Mouse (Mus musculus): ENCODE data around the gene Tnni1. TPM values are rescaled to one million over a fixed set of nuclear protein-coding genes. Genes with fewer than 3 reads are reported as not detected.

The Tnni1 gene
- total and polyA plus RNA-seq, 2 experiments from 2014 or later: 0.57 TPM; not detected in 1

DNA sequence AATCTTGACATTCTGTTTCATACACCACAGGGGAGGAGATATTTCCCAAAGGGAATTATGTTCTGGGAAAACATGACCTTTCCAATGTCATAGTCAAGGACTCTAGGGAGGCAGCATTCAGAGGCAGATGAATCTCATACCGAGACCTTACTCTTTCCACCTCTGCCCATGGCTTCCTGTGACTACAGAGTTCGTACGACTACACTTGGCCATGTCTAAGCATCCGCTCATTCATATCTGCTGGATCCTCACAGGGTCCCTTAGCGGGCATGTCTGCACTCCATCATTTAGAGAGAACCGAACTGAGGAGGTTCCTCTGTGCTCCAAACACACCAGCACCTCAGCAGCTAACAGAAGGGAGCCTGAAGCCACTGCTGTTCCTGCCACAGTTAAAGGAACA is 59.8 kb downstream of the Tnni1 start:
- DNase-seq (ENCODE audit: low spot score): no peak
- no peak overlapping the region for H3K27ac ChIP-seq (ENCODE audit: low read depth, low read length)

DNA sequence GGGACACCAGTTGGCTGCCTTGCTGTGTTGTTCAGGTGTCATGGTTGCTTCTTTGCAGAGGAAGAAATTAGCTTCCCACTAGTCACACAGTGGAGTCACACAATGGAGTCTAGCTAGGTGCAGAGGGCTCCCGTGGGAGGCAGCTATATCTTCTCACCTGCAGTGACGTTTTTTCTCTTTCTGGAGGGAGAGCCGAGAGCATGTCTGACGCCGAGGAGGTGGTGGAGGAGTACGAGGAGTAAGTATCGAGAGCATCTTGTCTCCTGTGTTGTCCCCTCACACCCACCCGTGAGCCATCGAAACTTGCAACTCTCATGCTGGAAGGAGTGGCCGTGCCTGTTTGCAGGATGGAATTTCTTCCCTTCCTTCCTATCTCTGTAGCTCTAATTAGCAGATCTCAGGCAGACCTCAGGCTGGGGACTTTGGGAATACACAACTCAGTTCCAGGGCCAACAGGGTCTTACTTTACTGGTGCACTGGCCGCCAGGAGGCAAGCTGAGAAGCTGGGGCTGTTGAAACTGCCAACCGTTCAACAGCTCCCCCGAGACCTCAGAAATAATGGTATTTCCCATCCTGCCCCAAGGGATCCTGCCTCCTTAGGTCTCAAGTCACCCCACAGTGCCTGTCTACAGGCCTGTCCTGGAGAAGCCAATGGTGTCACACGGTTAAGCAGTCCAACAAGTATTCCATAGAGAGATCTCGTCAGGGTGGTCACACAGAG is 61.6 kb downstream of the Tnni1 start:
- 78% methylated on average over 15 of the region's 15 CpGs for whole genome bisulfite sequencing
- Histone ChIP-seq H3K4me3 (ENCODE audit: low read depth, low read length) (no peak overlapping the region), H3K36me3 (ENCODE audit: insufficient read depth, low read length) (no peaks in the 10 kb centered on the region), H3K27ac (ENCODE audit: low read depth, low read length) (no peak overlapping the region), H3K4me2 (ENCODE audit: low read depth, low read length, poor library complexity, severe bottlenecking) (no peak overlapping the region), H3K9ac (replicated peaks; ENCODE audit: low read length, poor library complexity, severe bottlenecking) (no peak overlapping the region), H3K4me1 (ENCODE audit: insufficient read depth, low read length) (no peaks in the 10 kb centered on the region), H3K27me3 (ENCODE audit: insufficient read depth, low read length) (no peaks in the 10 kb centered on the region), H3K9me3 (ENCODE audit: low read length) (no peaks in the 10 kb centered on the region)
- DNase-seq (ENCODE audit: low spot score): no peak
- TF ChIP-seq CTCF (IDR thresholded peaks at IDR 0.05): no peak
- ATAC-seq (ENCODE audit: low FRiP score): no peak

More for the DNA sequence above, 59.8 kb downstream of the Tnni1 start:
- Histone ChIP-seq H3K9me3 (ENCODE audit: low read length) (no peaks in the 10 kb centered on the region), H3K4me2 (ENCODE audit: low read depth, low read length, poor library complexity, severe bottlenecking) (no peak overlapping the region), H3K27me3 (ENCODE audit: insufficient read depth, low read length) (no peaks in the 10 kb centered on the region), H3K36me3 (ENCODE audit: insufficient read depth, low read length) (no peaks in the 10 kb centered on the region), H3K9ac (replicated peaks; ENCODE audit: low read length, poor library complexity, severe bottlenecking) (no peak overlapping the region), H3K4me1 (ENCODE audit: insufficient read depth, low read length) (no peaks in the 10 kb centered on the region), H3K4me3 (ENCODE audit: low read depth, low read length) (no peak overlapping the region)
- WGBS: 89% methylated on average over 6 of the region's 6 CpGs
- no peak for TF ChIP-seq CTCF (IDR thresholded peaks at IDR 0.05)
- no peak for ATAC-seq (ENCODE audit: low FRiP score)

DNA sequence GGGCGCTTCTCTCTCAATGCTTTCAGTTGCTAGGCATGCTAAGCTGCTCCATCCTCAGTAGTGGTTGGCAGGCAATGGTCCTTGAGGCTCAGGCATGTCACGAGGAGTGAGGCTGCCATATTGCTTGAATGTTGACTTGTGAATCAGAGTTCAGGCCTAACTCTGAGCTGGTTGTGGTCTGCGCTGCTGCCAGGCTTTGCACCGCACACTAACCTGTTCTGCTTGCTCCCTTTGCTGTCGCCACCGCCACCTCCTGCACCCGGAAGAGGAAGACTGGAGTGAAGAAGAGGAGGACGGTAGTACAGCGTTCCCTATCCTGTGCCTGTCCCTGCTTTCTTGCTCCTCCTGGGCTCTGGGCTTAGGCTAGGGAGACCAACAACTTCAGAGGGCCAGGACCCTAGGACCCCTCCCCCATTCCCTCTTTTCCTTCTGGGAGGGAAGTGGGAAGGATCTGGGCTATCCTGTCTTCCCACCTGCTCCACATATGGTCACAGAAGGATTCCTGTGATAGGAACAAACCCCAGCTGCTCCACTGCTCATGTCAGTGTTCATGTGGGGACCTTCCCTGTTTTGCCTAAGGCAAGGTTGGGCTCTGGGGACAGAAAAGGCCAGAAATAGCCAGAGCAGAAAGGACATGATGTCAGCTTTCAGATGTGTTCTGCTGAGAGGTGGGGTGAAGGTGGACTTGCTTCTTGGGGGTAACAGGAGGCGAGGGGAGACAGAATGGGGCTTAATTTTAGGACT is 64.5 kb downstream of the Tnni1 start:
- Histone ChIP-seq H3K9ac (replicated peaks; ENCODE audit: low read length, poor library complexity, severe bottlenecking) (no peak overlapping the region), H3K27me3 (ENCODE audit: insufficient read depth, low read length) (no peaks in the 10 kb centered on the region), H3K4me3 (ENCODE audit: low read depth, low read length) (no peak overlapping the region), H3K4me2 (ENCODE audit: low read depth, low read length, poor library complexity, severe bottlenecking) (no peak overlapping the region), H3K9me3 (ENCODE audit: low read length) (no peaks in the 10 kb centered on the region), H3K4me1 (ENCODE audit: insufficient read depth, low read length) (no peaks in the 10 kb centered on the region), H3K36me3 (ENCODE audit: insufficient read depth, low read length) (no peaks in the 10 kb centered on the region), H3K27ac (ENCODE audit: low read depth, low read length) (no peak overlapping the region)
- ATAC-seq (ENCODE audit: low FRiP score): no peak
- no peak for DNase-seq (ENCODE audit: low spot score)
- WGBS: 88% methylated on average over 10 of the region's 10 CpGs
- no peak for TF ChIP-seq CTCF (IDR thresholded peaks at IDR 0.05)

DNA sequence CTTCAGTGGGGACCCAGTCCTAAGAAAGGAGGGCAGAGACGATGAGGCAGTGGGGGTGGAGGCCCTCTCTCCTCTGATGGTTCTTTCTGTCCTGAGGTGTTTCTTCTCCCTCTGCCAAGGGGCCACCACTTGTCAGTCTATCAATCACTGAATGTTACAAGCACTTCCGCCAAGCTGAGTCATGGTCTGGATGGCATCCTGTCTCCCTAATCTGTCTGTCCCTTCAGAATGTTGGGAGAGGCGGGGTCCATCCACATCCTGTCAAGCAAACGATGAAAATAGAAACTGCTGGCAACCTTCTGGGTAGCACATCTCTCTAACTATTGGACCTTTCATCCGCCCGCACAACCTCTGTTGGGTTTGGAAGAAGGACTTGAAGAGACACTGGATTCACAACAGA is 65.2 kb downstream of the Tnni1 start:
- Histone ChIP-seq H3K9me3 (ENCODE audit: low read length) (no peaks in the 10 kb centered on the region), H3K27me3 (ENCODE audit: insufficient read depth, low read length) (no peaks in the 10 kb centered on the region), H3K4me3 (ENCODE audit: low read depth, low read length) (no peak overlapping the region), H3K27ac (ENCODE audit: low read depth, low read length) (no peak overlapping the region), H3K4me2 (ENCODE audit: low read depth, low read length, poor library complexity, severe bottlenecking) (no peak overlapping the region), H3K4me1 (ENCODE audit: insufficient read depth, low read length) (no peaks in the 10 kb centered on the region), H3K9ac (replicated peaks; ENCODE audit: low read length, poor library complexity, severe bottlenecking) (no peak overlapping the region), H3K36me3 (ENCODE audit: insufficient read depth, low read length) (no peaks in the 10 kb centered on the region)
- no peak for DNase-seq (ENCODE audit: low spot score)
- no peak for TF ChIP-seq CTCF (IDR thresholded peaks at IDR 0.05)
- ATAC-seq (ENCODE audit: low FRiP score): no peak
- WGBS: 80% methylated on average over 6 of the region's 6 CpGs

DNA sequence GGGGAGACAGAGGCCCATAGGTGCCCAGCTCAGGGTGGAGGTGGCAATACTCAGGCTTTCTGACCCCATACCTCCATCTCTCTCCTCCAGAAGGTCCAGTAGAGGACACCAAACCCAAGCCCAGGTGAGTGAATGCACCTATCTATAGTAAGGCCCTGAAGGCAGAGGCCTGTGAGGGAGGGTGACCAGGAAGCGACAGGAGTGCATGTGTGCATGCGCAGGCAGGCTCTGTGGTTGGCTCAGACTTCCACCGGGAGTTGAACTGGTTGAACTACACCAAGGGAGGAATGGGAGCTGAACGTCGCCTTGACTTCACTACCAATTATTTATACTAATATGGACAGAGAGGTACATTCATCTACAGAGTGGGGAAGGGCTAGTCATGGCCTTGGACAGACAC is 67.4 kb downstream of the Tnni1 start:
- Histone ChIP-seq H3K9ac (replicated peaks; ENCODE audit: low read length, poor library complexity, severe bottlenecking) (no peak overlapping the region), H3K36me3 (ENCODE audit: insufficient read depth, low read length) (no peaks in the 10 kb centered on the region), H3K9me3 (ENCODE audit: low read length) (no peaks in the 10 kb centered on the region), H3K4me1 (ENCODE audit: insufficient read depth, low read length) (no peaks in the 10 kb centered on the region), H3K27ac (ENCODE audit: low read depth, low read length) (no peak overlapping the region), H3K27me3 (ENCODE audit: insufficient read depth, low read length) (no peaks in the 10 kb centered on the region), H3K4me3 (ENCODE audit: low read depth, low read length) (no peak overlapping the region), H3K4me2 (ENCODE audit: low read depth, low read length, poor library complexity, severe bottlenecking) (no peak overlapping the region)
- 79% methylated on average over 5 of the region's 5 CpGs for WGBS
- no peak for TF ChIP-seq CTCF (IDR thresholded peaks at IDR 0.05)
- no peak for DNase-seq (ENCODE audit: low spot score)
- ATAC-seq (ENCODE audit: low FRiP score): no peak

DNA sequence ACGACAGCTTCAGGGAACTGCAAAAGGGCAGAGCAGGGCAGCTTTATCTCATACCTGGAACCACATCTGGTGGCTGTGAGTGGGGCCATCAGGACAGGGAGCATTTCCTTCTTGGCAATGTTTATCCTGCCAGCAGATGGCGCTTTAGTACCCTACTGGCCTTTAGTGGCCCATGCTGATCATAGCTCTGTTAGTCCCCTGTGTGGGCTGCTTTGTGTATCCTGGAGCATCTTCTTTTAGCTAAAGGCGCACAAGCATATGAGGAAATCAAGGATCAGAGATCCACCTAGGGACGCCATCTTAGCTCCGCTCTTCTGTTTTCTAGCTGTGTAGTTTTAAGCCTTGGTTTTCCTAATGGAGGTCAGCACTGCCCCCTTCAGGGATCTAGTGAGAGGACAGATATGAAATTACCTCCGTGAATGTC is 67.9 kb downstream of the Tnni1 start:
- Histone ChIP-seq H3K27me3 (ENCODE audit: insufficient read depth, low read length) (no peaks in the 10 kb centered on the region), H3K4me2 (ENCODE audit: low read depth, low read length, poor library complexity, severe bottlenecking) (no peak overlapping the region), H3K27ac (ENCODE audit: low read depth, low read length) (no peak overlapping the region), H3K9me3 (ENCODE audit: low read length) (no peaks in the 10 kb centered on the region), H3K4me1 (ENCODE audit: insufficient read depth, low read length) (no peaks in the 10 kb centered on the region), H3K36me3 (ENCODE audit: insufficient read depth, low read length) (no peaks in the 10 kb centered on the region), H3K9ac (replicated peaks; ENCODE audit: low read length, poor library complexity, severe bottlenecking) (no peak overlapping the region), H3K4me3 (ENCODE audit: low read depth, low read length) (no peak overlapping the region)
- no peak for ATAC-seq (ENCODE audit: low FRiP score)
- peak; percentile 64 for TF ChIP-seq CTCF (IDR thresholded peaks at IDR 0.05)
- 29% methylated on average over 6 of the region's 6 CpGs for WGBS
- DNase-seq (ENCODE audit: low spot score): peak; percentile 38

All from midbrain, postnatal 0 days (tissue).